Mouse (Mus musculus) liver, embryonic 15.5 days (tissue): ENCODE measurements around the gene Poc1b. TPM values are rescaled to one million over a fixed set of nuclear protein-coding genes. Genes with fewer than 3 reads are reported as not detected.
"Not testable (repeated sequence)": the region's sequence is repeated elsewhere in the genome, so short reads cannot be mapped to it uniquely, and the experiment has no call there.

Source experiments
- ATAC-seq: fragments of 200-750 bp; cut with Nextera tagmentation; 2 replicates; pipeline ENCODE4 v1.8.0; 2017; ENCODE audit warnings: moderate number of reproducible peaks, mild to moderate bottlenecking, moderate library complexity; ENCODE audit not compliant: insufficient read depth
- H3K27ac ChIP-seq: fragments of 300-500 bp; sonication (generic); replicated peaks from 2 replicates; pipeline ENCODE4 v1.5.1; 2015; ENCODE audit warnings: mild to moderate bottlenecking, inconsistent platforms
- H3K27me3 ChIP-seq: fragments of 300-500 bp; sonication (generic); 2 replicates; pipeline ENCODE4 v1.6.1; 2015; ENCODE audit warnings: mild to moderate bottlenecking, inconsistent platforms
- H3K36me3 ChIP-seq: fragments of 300-500 bp; sonication (generic); replicated peaks from 2 replicates; pipeline ENCODE4 v1.6.1; 2015; ENCODE audit warnings: moderate library complexity, mild to moderate bottlenecking, inconsistent platforms
- H3K4me1 ChIP-seq: fragments of 300-500 bp; sonication (generic); replicated peaks from 2 replicates; pipeline ENCODE4 v1.6.1; 2015; ENCODE audit warnings: inconsistent platforms
- H3K4me2 ChIP-seq: fragments of 300-500 bp; sonication (generic); 2 replicates; pipeline ENCODE4 v1.6.1; 2015; ENCODE audit warnings: moderate library complexity, mild to moderate bottlenecking, inconsistent platforms
- H3K4me3 ChIP-seq: fragments of 300-500 bp; sonication (generic); replicated peaks from 2 replicates; pipeline ENCODE4 v1.5.1; 2015; ENCODE audit warnings: mild to moderate bottlenecking, inconsistent platforms
- H3K9ac ChIP-seq: fragments of 300-500 bp; sonication (generic); 2 replicates; pipeline ENCODE4 v1.6.1; 2015; ENCODE audit warnings: moderate library complexity, mild to moderate bottlenecking, inconsistent platforms
- H3K9me3 ChIP-seq: fragments of 300-500 bp; sonication (generic); replicated peaks from 2 replicates; pipeline ENCODE4 v1.6.1; 2016; ENCODE audit warnings: inconsistent platforms
- WGBS: fragments of 180-500 bp; shearing (Covaris S2); methylation state at CpG from one replicate; pipeline ENCODE4 v1.1.7; 2015; ENCODE audit warnings: mixed read lengths; ENCODE audit not compliant: insufficient replicate concordance; 5-methylcytosine and 5-hydroxymethylcytosine counted together
- polyA plus RNA-seq: library from polyadenylated mRNA; unstranded; fragments of >200 nt; fragmentation: Nextera tagmentation; extraction: Ambion mirVana; gene quantifications from 2 replicates; pipeline ENCODE4 v1.2.1, GENCODE M21; 2015

Gene Poc1b
- polyA plus RNA-seq, 1 experiment from 2014 or later = 5.0 TPM

DNA sequence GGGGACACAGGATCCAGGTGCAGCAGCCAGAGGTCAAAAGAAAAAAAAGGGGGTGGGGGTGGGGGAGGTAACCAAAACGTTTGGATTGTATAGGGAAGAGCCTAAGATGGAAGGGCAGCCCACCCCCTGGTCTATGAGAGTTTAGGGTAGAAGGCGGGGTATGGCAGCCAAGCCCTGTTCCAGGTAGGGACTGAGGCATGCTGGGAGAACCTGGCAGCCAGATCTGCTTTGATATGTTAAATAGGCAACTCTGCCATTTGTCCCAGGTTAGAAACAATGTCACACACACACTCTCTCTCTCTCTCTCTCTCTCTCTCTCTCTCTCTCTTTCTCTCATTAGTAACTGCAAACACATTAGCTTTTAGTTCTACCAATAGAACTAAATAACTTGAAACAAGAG, 100.3 kb downstream of the Poc1b start:
- H3K27ac ChIP-seq = no peak overlapping the region
- H3K27me3 ChIP-seq = no peaks in the 10 kb centered on the region
- no peaks in the 10 kb centered on the region for H3K36me3 ChIP-seq
- H3K9ac ChIP-seq = no peak overlapping the region
- no peak for ATAC-seq
- no peak overlapping the region for H3K4me3 ChIP-seq
- no peaks in the 10 kb centered on the region for H3K9me3 ChIP-seq
- 37% methylated on average over 2 of the region's 2 CpGs for WGBS
- peaks cover 21% of the 10 kb centered on the region for H3K4me1 ChIP-seq
- no peak overlapping the region for H3K4me2 ChIP-seq

DNA sequence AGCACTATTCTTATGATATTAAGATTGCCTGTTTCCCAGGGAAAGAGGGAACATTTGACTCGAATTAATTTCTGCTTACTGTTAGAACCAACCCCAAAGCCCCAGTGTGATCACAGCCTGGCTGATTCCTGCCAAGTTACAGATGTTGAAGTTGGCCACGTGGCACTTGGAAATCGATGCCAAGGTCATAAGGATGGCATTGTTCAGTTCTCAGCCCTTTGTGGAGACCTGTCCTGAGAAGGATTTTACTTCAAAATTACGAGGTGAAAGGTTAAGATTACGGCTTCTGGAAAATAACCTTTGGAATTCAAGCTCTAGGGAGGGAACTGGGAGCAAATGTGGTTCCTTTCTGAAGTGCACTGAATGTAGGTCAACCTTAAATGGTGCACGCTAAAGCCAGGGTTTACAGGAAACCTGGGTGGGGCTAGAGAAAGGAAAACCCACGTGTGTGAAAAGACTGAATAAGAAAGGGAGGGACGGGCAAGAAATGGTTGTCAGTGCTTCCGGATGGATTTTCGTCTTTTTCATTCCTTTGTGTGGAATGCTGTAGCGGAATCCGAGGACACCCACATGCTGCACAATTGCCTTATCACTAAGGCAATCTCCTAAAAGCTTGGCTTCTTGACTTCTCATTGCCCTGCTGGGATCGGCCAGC, 102.4 kb downstream of the Poc1b start:
- Histone ChIP-seq H3K36me3 (no peaks in the 10 kb centered on the region), H3K27me3 (no peaks in the 10 kb centered on the region), H3K27ac (no peak overlapping the region), H3K4me3 (no peak overlapping the region), H3K4me1 (peaks cover 10% of the 10 kb centered on the region; the same call in 1 of the 2 replicates), H3K9me3 (no peaks in the 10 kb centered on the region), H3K4me2 (no peak overlapping the region), H3K9ac (no peak overlapping the region)
- 59% methylated on average over 13 of the region's 13 CpGs for WGBS
- ATAC-seq = no peak

DNA sequence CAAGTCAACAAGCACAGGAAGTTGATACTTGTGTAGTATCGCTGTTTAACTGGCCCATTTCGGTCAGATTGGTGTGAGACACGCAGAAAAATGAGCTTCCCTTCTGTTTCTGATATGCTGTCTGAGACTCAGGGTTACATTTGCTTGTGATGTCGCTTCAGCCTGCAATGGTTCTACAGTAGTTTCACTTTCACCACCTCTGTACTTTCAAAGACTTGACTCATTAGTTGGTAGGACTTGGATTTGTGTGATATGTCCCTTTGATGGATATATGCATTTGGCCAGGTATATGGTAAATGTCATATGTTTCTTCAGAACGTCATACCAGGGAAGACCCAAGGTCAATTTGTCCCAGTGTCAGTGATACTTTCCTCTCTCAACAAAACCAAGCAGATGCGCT, 104.2 kb downstream of the Poc1b start:
- Histone ChIP-seq H3K4me1 (peaks cover 4% of the 10 kb centered on the region; the same call in 1 of the 2 replicates), H3K36me3 (no peaks in the 10 kb centered on the region), H3K4me2 (no peak overlapping the region), H3K9me3 (no peaks in the 10 kb centered on the region), H3K9ac (no peak overlapping the region), H3K27me3 (no peaks in the 10 kb centered on the region), H3K4me3 (no peak overlapping the region), H3K27ac (no peak overlapping the region)
- WGBS = 67% methylated on average over 6 of the region's 6 CpGs
- no peak for ATAC-seq

DNA sequence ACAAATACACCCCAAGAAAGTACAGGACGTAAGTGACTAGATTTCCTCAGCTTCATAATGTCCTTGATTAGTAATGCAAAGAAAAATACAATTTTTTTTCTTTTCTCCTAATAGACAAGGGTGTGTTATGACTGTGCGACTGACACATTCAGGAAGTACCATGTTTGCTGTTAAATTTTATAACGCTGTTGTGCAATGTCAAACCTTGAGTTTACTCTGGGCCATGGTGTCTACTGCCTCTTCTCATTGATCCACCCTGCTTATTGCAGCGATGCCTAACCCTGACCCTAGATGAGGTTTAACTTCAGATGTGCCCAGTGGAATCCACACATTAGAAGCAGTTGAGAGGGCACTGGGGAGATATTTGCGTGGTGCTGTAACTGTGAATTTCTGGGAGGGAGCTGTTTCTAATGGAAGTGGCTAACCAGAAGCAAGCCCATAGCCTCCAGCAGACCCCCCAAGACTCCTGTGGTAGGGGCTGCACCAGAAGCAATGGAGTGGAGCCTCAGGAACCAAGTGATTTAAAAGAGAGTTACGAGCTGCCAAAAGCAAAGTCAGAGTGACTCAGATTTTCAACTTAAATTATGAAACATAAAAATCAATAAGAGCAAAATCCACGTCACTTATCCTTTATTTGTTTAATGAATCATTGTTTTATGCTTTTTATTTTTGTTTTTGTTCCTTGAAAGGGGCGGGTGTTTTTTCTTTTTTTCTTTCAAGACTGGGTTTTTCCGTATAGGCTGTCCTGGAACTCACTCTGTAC, 104.8 kb downstream of the Poc1b start:
- H3K27me3 ChIP-seq = no peaks in the 10 kb centered on the region
- no peak overlapping the region for H3K27ac ChIP-seq
- H3K9me3 ChIP-seq = no peaks in the 10 kb centered on the region

DNA sequence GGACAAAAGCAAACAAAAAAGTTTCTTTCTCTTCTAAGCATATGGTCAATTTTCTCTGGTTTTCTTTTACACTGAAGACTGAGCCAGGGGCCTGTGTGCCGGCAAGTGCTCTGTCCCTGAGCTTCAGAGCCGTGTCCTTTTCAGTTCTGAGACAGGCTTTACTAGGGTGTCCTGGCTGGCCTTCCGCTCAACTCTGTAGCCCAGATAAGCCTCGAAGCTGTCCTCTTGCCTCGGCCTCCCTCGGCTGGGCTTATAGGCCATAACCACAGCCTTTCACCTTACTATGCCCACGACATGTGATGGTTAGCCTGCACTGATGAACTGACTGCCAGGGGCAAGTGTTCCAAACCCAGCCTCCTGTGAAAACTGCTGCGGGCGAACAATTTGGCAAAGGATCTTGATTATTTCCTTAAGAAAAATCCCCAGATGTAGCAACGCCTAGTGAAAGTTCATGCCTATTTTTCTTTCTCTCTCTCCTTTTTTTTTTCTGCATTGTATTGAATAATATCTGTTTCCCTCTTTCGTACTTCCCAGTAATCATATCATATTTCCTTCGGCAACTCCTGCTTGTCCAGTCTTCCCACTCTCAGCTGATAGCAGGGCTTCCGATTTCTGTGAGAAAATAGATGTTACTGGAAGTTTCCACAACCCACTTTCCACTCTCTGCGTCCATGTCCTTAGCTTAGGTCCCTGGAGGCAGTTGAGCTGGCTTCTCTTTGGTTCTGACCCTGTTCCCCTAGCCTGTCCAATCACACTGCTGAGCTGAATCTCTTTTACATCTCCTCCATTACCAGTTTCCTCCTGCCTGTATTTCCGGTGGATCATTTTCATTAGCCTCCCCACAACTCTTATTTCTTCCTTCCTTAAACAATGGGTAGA, 107.8 kb downstream of the Poc1b start:
- no peak for ATAC-seq
- no peak overlapping the region for H3K27ac ChIP-seq
- no peak overlapping the region for H3K9ac ChIP-seq
- H3K4me2 ChIP-seq = no peak overlapping the region
- WGBS = 67% methylated on average over 15 of the region's 15 CpGs
- H3K36me3 ChIP-seq = no peaks in the 10 kb centered on the region
- no peaks in the 10 kb centered on the region for H3K9me3 ChIP-seq
- H3K4me3 ChIP-seq = no peak overlapping the region
- peaks cover 4% of the 10 kb centered on the region; the same call in 1 of the 2 replicates for H3K4me1 ChIP-seq
- no peaks in the 10 kb centered on the region for H3K27me3 ChIP-seq

More for the DNA sequence above, 104.8 kb downstream of the Poc1b start:
- no peaks in the 10 kb centered on the region for H3K36me3 ChIP-seq
- WGBS = 59% methylated on average over 9 of the region's 9 CpGs
- no peak overlapping the region for H3K9ac ChIP-seq
- H3K4me3 ChIP-seq = no peak overlapping the region
- peaks cover 4% of the 10 kb centered on the region; the same call in 1 of the 2 replicates for H3K4me1 ChIP-seq
- ATAC-seq = peak; percentile 21; the same call in 1 of the 2 replicates
- H3K4me2 ChIP-seq = no peak overlapping the region

DNA sequence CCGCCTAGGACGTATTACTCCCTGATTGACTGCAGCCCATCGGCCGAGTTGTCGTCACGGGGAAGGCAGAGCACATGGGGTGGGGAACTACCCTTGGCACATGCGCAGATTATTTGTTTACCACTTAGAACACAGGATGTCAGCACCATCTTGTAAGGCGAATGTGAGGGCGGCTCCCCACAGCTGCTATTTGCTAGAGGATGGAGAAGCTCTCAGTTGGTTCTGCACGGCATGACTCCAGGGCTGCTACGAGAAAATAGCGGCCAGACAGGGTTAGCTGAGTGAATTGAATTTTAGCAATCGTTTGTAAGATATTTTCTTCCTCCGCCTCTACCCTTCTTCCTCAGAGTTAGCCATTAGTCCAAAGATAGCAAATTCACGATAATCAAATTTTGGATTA, 109.7 kb downstream of the Poc1b start:
- 83% methylated on average over 15 of the region's 15 CpGs for WGBS
- H3K4me1 ChIP-seq, H3K36me3 ChIP-seq, H3K4me2 ChIP-seq, H3K27ac ChIP-seq, H3K9me3 ChIP-seq, H3K9ac ChIP-seq, ATAC-seq, H3K4me3 ChIP-seq, H3K27me3 ChIP-seq: not testable (repeated sequence)

DNA sequence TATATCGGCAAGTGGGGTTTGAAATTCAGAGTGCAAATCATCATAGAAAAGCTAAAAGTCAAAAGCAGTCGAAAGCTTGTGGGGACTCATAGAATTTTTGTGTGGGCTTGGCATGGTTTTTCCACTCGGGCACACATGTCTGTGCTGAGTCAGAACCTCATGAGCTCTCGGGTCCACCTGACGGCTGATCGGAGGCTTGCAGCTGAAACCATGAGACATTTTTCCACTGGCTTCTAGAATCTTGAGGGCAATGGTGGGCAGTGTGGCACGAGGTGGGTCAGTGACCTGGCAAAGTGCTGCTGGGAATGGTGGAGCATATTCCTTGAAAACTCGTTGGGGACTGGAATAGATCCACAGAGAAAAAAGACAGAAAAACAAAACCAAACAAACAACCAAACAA, 114.7 kb downstream of the Poc1b start:
- Histone ChIP-seq H3K4me3 (no peak overlapping the region), H3K4me1 (0 out of 2 replicates have a peak, but pooled peaks cover 3% of the 10 kb centered on the region), H3K27ac (no peak overlapping the region), H3K9ac (no peak overlapping the region), H3K27me3 (no peaks in the 10 kb centered on the region), H3K4me2 (no peak overlapping the region), H3K9me3 (no peaks in the 10 kb centered on the region), H3K36me3 (no peaks in the 10 kb centered on the region)
- ATAC-seq = no peak
- WGBS = 69% methylated on average over 8 of the region's 8 CpGs

DNA sequence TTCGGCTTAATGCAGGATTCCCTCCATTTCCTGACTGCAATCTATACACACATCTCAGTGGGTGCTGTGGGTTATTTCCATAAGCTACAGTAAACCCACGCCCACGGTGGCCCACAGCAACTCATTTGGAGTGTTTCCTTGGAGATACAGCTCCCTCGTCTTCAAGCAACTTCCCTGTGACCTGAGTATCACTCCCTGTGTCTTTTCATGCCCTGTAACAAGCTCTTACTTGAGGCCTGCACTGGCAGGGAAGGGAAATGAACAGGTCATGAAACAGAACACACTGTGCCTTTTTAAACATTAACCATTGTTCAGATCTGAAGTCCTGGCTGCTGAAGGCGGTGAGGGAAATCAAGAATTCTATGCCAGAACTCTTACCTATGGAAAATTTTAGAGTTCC, 115.9 kb downstream of the Poc1b start:
- Histone ChIP-seq H3K4me1 (0 out of 2 replicates have a peak, but pooled peaks cover 5% of the 10 kb centered on the region), H3K9ac (no peak overlapping the region), H3K9me3 (no peaks in the 10 kb centered on the region), H3K4me2 (no peak overlapping the region), H3K4me3 (no peak overlapping the region), H3K27ac (no peak overlapping the region), H3K27me3 (no peaks in the 10 kb centered on the region), H3K36me3 (no peaks in the 10 kb centered on the region)
- 49% methylated on average over 5 of the region's 5 CpGs for WGBS
- no peak for ATAC-seq

DNA sequence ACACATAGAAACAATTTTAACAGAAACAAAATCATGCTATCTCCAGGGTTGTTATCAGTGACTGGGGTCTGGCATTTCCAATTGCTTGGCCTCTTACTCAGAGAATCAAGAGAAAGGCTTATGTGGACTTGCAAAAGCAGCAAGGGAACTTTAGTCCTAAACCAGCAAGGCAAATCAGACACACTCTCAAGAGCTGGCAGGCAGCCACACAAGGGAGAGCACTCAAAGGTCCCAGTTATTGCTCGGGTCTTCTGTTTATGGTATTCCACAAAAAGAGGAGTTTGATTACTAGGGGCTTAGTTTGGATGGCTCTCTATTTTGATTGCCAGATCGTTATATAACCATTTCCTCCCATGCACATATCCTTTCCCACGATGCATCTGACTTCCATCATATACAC, 117.4 kb downstream of the Poc1b start:
- Histone ChIP-seq H3K9ac (no peak overlapping the region), H3K36me3 (no peaks in the 10 kb centered on the region), H3K4me3 (no peak overlapping the region), H3K4me2 (no peak overlapping the region), H3K4me1 (peaks cover 18% of the 10 kb centered on the region), H3K27ac (no peak overlapping the region), H3K9me3 (no peaks in the 10 kb centered on the region), H3K27me3 (peaks cover 12% of the 10 kb centered on the region)
- WGBS = 38% methylated on average over 3 of the region's 3 CpGs
- ATAC-seq = no peak

DNA sequence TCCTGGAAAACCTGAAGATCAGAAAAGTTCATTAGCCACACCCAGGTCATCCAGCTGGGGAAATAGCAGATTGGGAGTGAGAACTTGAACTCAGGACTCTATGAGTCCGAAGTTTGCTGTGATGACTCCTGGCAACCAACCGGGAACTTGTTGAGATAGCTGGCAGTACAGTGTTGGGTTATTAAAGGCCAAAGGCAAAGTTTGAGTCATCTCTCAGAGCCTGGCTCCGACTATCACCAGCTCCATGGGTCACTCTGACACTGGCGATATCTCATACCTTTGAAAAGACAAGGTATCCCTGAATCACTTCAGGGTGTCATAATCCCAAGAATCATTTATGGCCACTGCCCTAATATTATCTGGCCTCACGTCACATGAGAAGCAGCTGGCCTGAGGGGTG, 119.9 kb downstream of the Poc1b start:
- Histone ChIP-seq H3K4me1 (peaks cover 18% of the 10 kb centered on the region), H3K4me2 (no peak overlapping the region), H3K4me3 (no peak overlapping the region), H3K36me3 (no peaks in the 10 kb centered on the region), H3K9ac (no peak overlapping the region), H3K27me3 (peaks cover 19% of the 10 kb centered on the region), H3K9me3 (no peaks in the 10 kb centered on the region), H3K27ac (no peak overlapping the region)
- WGBS = 55% methylated on average over 5 of the region's 5 CpGs
- ATAC-seq = no peak
